Mouse (Mus musculus) cortical plate, adult 2 months (tissue): ENCODE results near the gene Hivep3. TPM values are rescaled to one million over a fixed set of nuclear protein-coding genes. Genes with fewer than 3 reads are reported as not detected.
A peak's percentile ranks its signal among the peaks of the same experiment; 100 is the strongest.

ENCODE experiments used
- H3K27ac ChIP-seq: fragments of 200-500 bp; 2 replicates; pipeline ENCODE4 v1.5.1; 2012; ENCODE audit warnings: low read length, control low read depth, inconsistent platforms; ENCODE audit not compliant: insufficient read depth
- H3K4me1 ChIP-seq: fragments of 200-500 bp; 2 replicates; pipeline ENCODE4 v1.6.1; 2011; ENCODE audit warnings: low read length; ENCODE audit not compliant: control insufficient read depth, insufficient read depth
- H3K4me3 ChIP-seq: fragments of 200-500 bp; 2 replicates; pipeline ENCODE4 v1.5.1; 2011; ENCODE audit warnings: mild to moderate bottlenecking, low read length, control low read depth; ENCODE audit not compliant: insufficient read depth
- CTCF ChIP-seq: fragments of 200-500 bp; IDR thresholded peaks from 2 replicates; pipeline ENCODE4 v1.5.1; 2011; ENCODE audit warnings: mild to moderate bottlenecking, control low read depth, low read length; ENCODE audit not compliant: insufficient read depth; ENCODE audit errors: extremely low read depth
- POLR2A ChIP-seq: fragments of 200-500 bp; IDR thresholded peaks from 2 replicates; pipeline ENCODE4 v1.6.1; 2011; ENCODE audit warnings: mild to moderate bottlenecking, low read length, control low read depth; ENCODE audit not compliant: insufficient read depth; ENCODE audit errors: extremely low read depth
- polyA plus RNA-seq: library from polyadenylated mRNA; depleted of rRNA; stranded (reverse); fragments of >200 nt; gene quantifications from 2 replicates; pipeline ENCODE4 v1.2.3, GENCODE M21; 2012

Hivep3 gene
- polyA plus RNA-seq, 1 experiment: 48.9 TPM

GRCm38 (mm10) chr4:119914194-119914593 is 180.6 kb downstream of the Hivep3 start:
- no peak overlapping the region for H3K27ac ChIP-seq
- H3K4me3 ChIP-seq: no peak overlapping the region
- H3K4me1 ChIP-seq: no peaks in the 10 kb centered on the region
- TF ChIP-seq POLR2A (no peak), CTCF (no peak)

- Histone ChIP-seq H3K4me3 (no peak overlapping the region), H3K27ac (no peak overlapping the region), H3K4me1 (no peaks in the 10 kb centered on the region)
- TF ChIP-seq CTCF (no peak), POLR2A (no peak)
Measured at GRCm38 (mm10) chr4:119915069-119915468, 181.5 kb downstream of the Hivep3 start.

GRCm38 (mm10) chr4:119917502-119917901 is 183.9 kb downstream of the Hivep3 start:
- Histone ChIP-seq H3K4me1 (peaks cover 8% of the 10 kb centered on the region; the same call in 1 of the 2 replicates), H3K27ac (no peak overlapping the region), H3K4me3 (no peak overlapping the region)
- no peak for TF ChIP-seq POLR2A
- peak; percentile 55 for TF ChIP-seq CTCF

- no peak overlapping the region for H3K27ac ChIP-seq
Measured at GRCm38 (mm10) chr4:119919349-119919748, 185.8 kb downstream of the Hivep3 start.

GRCm38 (mm10) chr4:119921022-119921717 is 187.6 kb downstream of the Hivep3 start:
- no peak overlapping the region for H3K4me3 ChIP-seq
- TF ChIP-seq CTCF (no peak), POLR2A (no peak)
- H3K4me1 ChIP-seq: peaks cover 9% of the 10 kb centered on the region; the same call in 1 of the 2 replicates
- no peak overlapping the region for H3K27ac ChIP-seq

More at GRCm38 (mm10) chr4:119919349-119919748, 185.8 kb downstream of the Hivep3 start:
- H3K4me3 ChIP-seq: no peak overlapping the region
- peaks cover 9% of the 10 kb centered on the region; the same call in 1 of the 2 replicates for H3K4me1 ChIP-seq
- TF ChIP-seq CTCF: 0 out of 2 replicates have a peak, but pooled peaks have one; percentile 3
- no peak for TF ChIP-seq POLR2A

GRCm38 (mm10) chr4:119921723-119922266 is 188.2 kb downstream of the Hivep3 start:
- Histone ChIP-seq H3K27ac (no peak overlapping the region), H3K4me3 (no peak overlapping the region), H3K4me1 (peaks cover 9% of the 10 kb centered on the region; the same call in 1 of the 2 replicates)
- TF ChIP-seq POLR2A: no peak
- no peak for TF ChIP-seq CTCF

- peaks cover 9% of the 10 kb centered on the region; the same call in 1 of the 2 replicates for H3K4me1 ChIP-seq
- TF ChIP-seq POLR2A (no peak), CTCF (no peak)
- H3K4me3 ChIP-seq: no peak overlapping the region
- no peak overlapping the region for H3K27ac ChIP-seq
Measured at GRCm38 (mm10) chr4:119922945-119923344, 189.4 kb downstream of the Hivep3 start.

- Histone ChIP-seq H3K27ac (no peak overlapping the region), H3K4me3 (no peak overlapping the region), H3K4me1 (peaks cover 9% of the 10 kb centered on the region; the same call in 1 of the 2 replicates)
- TF ChIP-seq CTCF (no peak), POLR2A (no peak)
Measured at GRCm38 (mm10) chr4:119923410-119923809, 189.8 kb downstream of the Hivep3 start.

- TF ChIP-seq POLR2A: no peak
- TF ChIP-seq CTCF: no peak
- H3K27ac ChIP-seq: no peak overlapping the region
- H3K4me1 ChIP-seq: peaks cover 9% of the 10 kb centered on the region; the same call in 1 of the 2 replicates
- H3K4me3 ChIP-seq: no peak overlapping the region
Measured at GRCm38 (mm10) chr4:119925052-119925451, 191.5 kb downstream of the Hivep3 start.

- Histone ChIP-seq H3K27ac (no peak overlapping the region), H3K4me3 (no peak overlapping the region), H3K4me1 (peaks cover 7% of the 10 kb centered on the region)
- no peak for TF ChIP-seq CTCF
- TF ChIP-seq POLR2A: no peak
Measured at GRCm38 (mm10) chr4:119931923-119932322, 198.3 kb downstream of the Hivep3 start.
